Mouse (Mus musculus): ENCODE results near the gene Nfe2l1. TPM values are rescaled to one million over a fixed set of nuclear protein-coding genes. Genes with fewer than 3 reads are reported as not detected.

Gene Nfe2l1
- polyA plus RNA-seq, 2 experiments from 2014 or later, result 19.7 to 22.1 TPM

GRCm38 (mm10) chr11:96776968-96777962 is 52.5 kb downstream of the Nfe2l1 start, which contains the start of gene Snx11:
TSS of gene Snx11 (minus strand) at chr11:96777559.
- peak; percentile 95 for ATAC-seq

- ATAC-seq, result no peak
Measured at GRCm38 (mm10) chr11:96776068-96776467, 53.7 kb downstream of the Nfe2l1 start.

- no peak for ATAC-seq
Measured at GRCm38 (mm10) chr11:96775665-96776064, 54.1 kb downstream of the Nfe2l1 start.

GRCm38 (mm10) chr11:96775063-96775462 is 54.7 kb downstream of the Nfe2l1 start:
- no peak for ATAC-seq

- ATAC-seq, result no peak
Measured at GRCm38 (mm10) chr11:96774536-96774935, 55.2 kb downstream of the Nfe2l1 start.

GRCm38 (mm10) chr11:96772413-96772812 is 57.4 kb downstream of the Nfe2l1 start:
- no peak for ATAC-seq

- no peak for ATAC-seq
Measured at GRCm38 (mm10) chr11:96771274-96771975, 58.3 kb downstream of the Nfe2l1 start.

GRCm38 (mm10) chr11:96768240-96768639 is 61.5 kb downstream of the Nfe2l1 start:
- ATAC-seq, result no peak

Other genes starting within 250 kb of the Nfe2l1 start
- gene Snx11, start 52.4 kb downstream of the Nfe2l1 start, polyA plus RNA-seq (2017; shearing (Covaris generic)), result 10 to 100 TPM; 15.4 to 21.8 TPM
- gene Cbx1, start 40.8 kb downstream of the Nfe2l1 start, polyA plus RNA-seq (2017; shearing (Covaris generic)), result 10 to 100 TPM; 56.8 to 60.2 TPM
- not detected for gene Copz2, start 19.9 kb upstream of the Nfe2l1 start, polyA plus RNA-seq (2017; shearing (Covaris generic))
- 10 to 100 TPM; 86.7 to 92.1 TPM for gene Cdk5rap3, start 86.5 kb upstream of the Nfe2l1 start, polyA plus RNA-seq (2017; shearing (Covaris generic))
- gene Prr15l, start 98.1 kb upstream of the Nfe2l1 start, polyA plus RNA-seq (2017; shearing (Covaris generic)), result under 1 TPM in 1 of 2 experiments, not detected in 1; 0.15 TPM
- gene Pnpo, start 114.0 kb upstream of the Nfe2l1 start, polyA plus RNA-seq (2017; shearing (Covaris generic)), result 10 to 100 TPM; 25.6 to 33.4 TPM
- gene Sp2, start 153.0 kb upstream of the Nfe2l1 start, polyA plus RNA-seq (2017; shearing (Covaris generic)), result 10 to 100 TPM; 22.5 to 26.6 TPM
- gene Sp6, start 183.4 kb upstream of the Nfe2l1 start, polyA plus RNA-seq (2017; shearing (Covaris generic)), result not detected
- gene Scrn2, start 200.0 kb upstream of the Nfe2l1 start, polyA plus RNA-seq (2017; shearing (Covaris generic)), result 10 to 100 TPM in 1 of 2 experiments, 1 to 10 TPM in 1; 5.4 to 10.6 TPM
- gene Lrrc46, start 211.4 kb upstream of the Nfe2l1 start, polyA plus RNA-seq (2017; shearing (Covaris generic)), result not detected
- gene Mrpl10, start 211.6 kb upstream of the Nfe2l1 start, polyA plus RNA-seq (2017; shearing (Covaris generic)), result 10 to 100 TPM; 56.6 to 58.0 TPM
- 10 to 100 TPM; 21.3 to 25.8 TPM for gene Osbpl7, start 220.7 kb upstream of the Nfe2l1 start, polyA plus RNA-seq (2017; shearing (Covaris generic))

Data from activated CD4-positive, CD25-positive, alpha-beta regulatory T cell, adult 4 months (primary cell).